Mouse (Mus musculus): ENCODE measurements around the gene Sp4. TPM values are rescaled to one million over a fixed set of nuclear protein-coding genes. Genes with fewer than 3 reads are reported as not detected.

Gene Sp4
- total and polyA plus RNA-seq, 3 experiments, result 21.4 to 35.4 (median 33.9) TPM

- DNase-seq (ENCODE audit: low read depth, low spot score), result peak; percentile 30
- Histone ChIP-seq H3K36me3 (ENCODE audit: control insufficient read depth in 1 of 2, insufficient read depth in 2 of 2, low read length in 2 of 2) (no peaks in the 10 kb centered on the region), H3K4me1 (ENCODE audit: control insufficient read depth in 1 of 2, insufficient read depth in 2 of 2, low read length in 2 of 2) (no peaks in the 10 kb centered on the region), H3K4me3 (ENCODE audit: control insufficient read depth in 1 of 2, insufficient read depth in 1 of 2, low read depth in 2 of 2, low read length in 2 of 2) (no peak overlapping the region), H3K9ac (ENCODE audit: control insufficient read depth, low read depth, low read length, poor library complexity, severe bottlenecking) (no peak overlapping the region), H3K27me3 (ENCODE audit: control insufficient read depth in 1 of 2, insufficient read depth in 2 of 2, low read length in 2 of 2) (no peaks in the 10 kb centered on the region), H3K79me2 (ENCODE audit: control insufficient read depth, insufficient read depth, low read length, poor library complexity) (no peaks in the 10 kb centered on the region), H3K27ac (ENCODE audit: control insufficient read depth, low read depth, low read length) (no peak overlapping the region), H3K9me3 (replicated peaks; ENCODE audit: insufficient read depth, low read length) (no peaks in the 10 kb centered on the region)
- TF ChIP-seq POLR2A (IDR thresholded peaks at IDR 0.05; ENCODE audit: control insufficient read depth in 1 of 2, insufficient read depth in 1 of 2, low read depth in 1 of 2, low read length in 2 of 2, poor library complexity in 1 of 2) (no peak), ZNF384 (IDR thresholded peaks at IDR 0.05; ENCODE audit: low read depth, low read length) (peak; percentile 49; the same call in 1 of the 2 replicates)
These were observed 89.1 kb downstream of the Sp4 start for GRCm38 (mm10) chr12:118212163-118212562.

- no peak for DNase-seq (ENCODE audit: low read depth, low spot score)
- H3K27me3 ChIP-seq (ENCODE audit: control insufficient read depth in 1 of 2, insufficient read depth in 2 of 2, low read length in 2 of 2), result no peaks in the 10 kb centered on the region; a peak in 1 of 4 replicates
- H3K9ac ChIP-seq (ENCODE audit: control insufficient read depth, low read depth, low read length, poor library complexity, severe bottlenecking), result no peak within 1 kb of the TSS
These were observed 102.7 kb downstream of the Sp4 start, which contains the start of gene Dnah11 for GRCm38 (mm10) chr12:118198386-118199093. Gene Dnah11 (minus strand): TSS chr12:118199043.

GRCm38 (mm10) chr12:118196583-118196982 lies 104.7 kb downstream of the Sp4 start:
- Histone ChIP-seq H3K9me3 (replicated peaks; ENCODE audit: insufficient read depth, low read length) (no peaks in the 10 kb centered on the region), H3K4me3 (ENCODE audit: control insufficient read depth in 1 of 2, insufficient read depth in 1 of 2, low read depth in 2 of 2, low read length in 2 of 2) (no peak overlapping the region), H3K36me3 (ENCODE audit: control insufficient read depth in 1 of 2, insufficient read depth in 2 of 2, low read length in 2 of 2) (no peaks in the 10 kb centered on the region), H3K9ac (ENCODE audit: control insufficient read depth, low read depth, low read length, poor library complexity, severe bottlenecking) (no peak overlapping the region), H3K4me1 (ENCODE audit: control insufficient read depth in 1 of 2, insufficient read depth in 2 of 2, low read length in 2 of 2) (no peaks in the 10 kb centered on the region), H3K79me2 (ENCODE audit: control insufficient read depth, insufficient read depth, low read length, poor library complexity) (no peaks in the 10 kb centered on the region), H3K27me3 (ENCODE audit: control insufficient read depth in 1 of 2, insufficient read depth in 2 of 2, low read length in 2 of 2) (peaks cover 0 to 4% of the 10 kb centered on the region in 2 experiments; a peak in 2 of 4 replicates), H3K27ac (ENCODE audit: control insufficient read depth, low read depth, low read length) (no peak overlapping the region)
- DNase-seq (ENCODE audit: low read depth, low spot score), result no peak
- TF ChIP-seq USF1 (IDR thresholded peaks at IDR 0.05; ENCODE audit: low read depth, low read length) (no peak), NELFE (IDR thresholded peaks at IDR 0.05; ENCODE audit: low read depth, low read length) (no peak)

More at GRCm38 (mm10) chr12:118198386-118199093, 102.7 kb downstream of the Sp4 start, which contains the start of gene Dnah11:
- H3K27ac ChIP-seq (ENCODE audit: control insufficient read depth, low read depth, low read length), result no peak within 1 kb of the TSS
- H3K36me3 ChIP-seq (ENCODE audit: control insufficient read depth in 1 of 2, insufficient read depth in 2 of 2, low read length in 2 of 2), result no peaks in the 10 kb centered on the region
- no peaks in the 10 kb centered on the region for H3K9me3 ChIP-seq (replicated peaks; ENCODE audit: insufficient read depth, low read length)
- no peaks in the 10 kb centered on the region for H3K4me1 ChIP-seq (ENCODE audit: control insufficient read depth in 1 of 2, insufficient read depth in 2 of 2, low read length in 2 of 2)
- no peak for TF ChIP-seq TBP (IDR thresholded peaks at IDR 0.05; ENCODE audit: low read depth, low read length)
- TF ChIP-seq RAD21 (IDR thresholded peaks at IDR 0.05; ENCODE audit: low read depth, low read length), result no peak
- no peak for TF ChIP-seq MAX (IDR thresholded peaks at IDR 0.05; ENCODE audit: low read length)
- no peak for TF ChIP-seq KAT2A (conservative IDR thresholded peaks at IDR 0.05; ENCODE audit: low read depth, low read length)
- no peak for TF ChIP-seq MAZ (IDR thresholded peaks at IDR 0.05; ENCODE audit: low read depth, low read length)
- no peak for TF ChIP-seq GABPA (IDR thresholded peaks at IDR 0.05; ENCODE audit: low read depth, low read length)
- TF ChIP-seq ZNF384 (IDR thresholded peaks at IDR 0.05; ENCODE audit: low read depth, low read length), result no peak
- no peak for TF ChIP-seq BHLHE40 (IDR thresholded peaks at IDR 0.05; ENCODE audit: borderline replicate concordance, low read depth, low read length)
- TF ChIP-seq MEF2A (IDR thresholded peaks at IDR 0.05; ENCODE audit: extremely low read depth, insufficient replicate concordance, low read depth, low read length, poor library complexity, severe bottlenecking), result no peak
- no peaks in the 10 kb centered on the region for H3K79me2 ChIP-seq (ENCODE audit: control insufficient read depth, insufficient read depth, low read length, poor library complexity)
- H3K4me3 ChIP-seq (ENCODE audit: control insufficient read depth in 1 of 2, insufficient read depth in 1 of 2, low read depth in 2 of 2, low read length in 2 of 2), result no peak within 1 kb of the TSS

All from MEL (cell line).